7 mouse cellular contexts compared by ENCODE assay signal in the genomic region with DNA sequence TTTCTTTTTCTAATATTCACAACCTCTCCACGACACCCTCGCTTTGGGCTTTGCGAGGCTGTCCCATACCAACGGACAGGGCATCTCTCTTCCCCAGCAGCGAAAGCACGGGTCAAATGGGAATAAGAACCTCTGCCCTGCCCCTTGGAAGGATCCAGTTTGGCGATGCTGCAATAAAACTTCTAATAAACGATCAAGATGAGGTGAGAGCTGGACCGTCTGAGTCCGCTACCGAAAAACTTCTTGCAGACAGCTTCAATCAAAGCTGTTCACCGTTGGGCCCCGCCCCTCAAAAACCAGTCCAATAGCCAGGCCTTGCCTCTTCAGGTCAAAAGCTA. TPM values are rescaled to one million over a fixed set of nuclear protein-coding genes. Genes with fewer than 3 reads are reported as not detected.
DNase-seq lines count a peak whose midpoint lies in the region; ATAC-seq and TF ChIP-seq lines count a peak whose summit lies in the region.

No protein-coding gene starts in this region.

- H3K4me3 ChIP-seq in lung, postnatal 0 days (ENCODE audit: low read depth, low read length) = peak overlapping the region; percentile 74
- H3K4me3 ChIP-seq in forebrain, embryonic 11.5 days (ENCODE audit: low read depth, low read length) = peak overlapping the region; percentile 72
- peak overlapping the region; percentile 86 for H3K4me3 ChIP-seq in limb, embryonic 13.5 days
- peak overlapping the region; percentile 72 for H3K4me3 ChIP-seq in stomach, embryonic 14.5 days (ENCODE audit: low read depth, low read length)

- WGBS in lung, postnatal 0 days = under 1% methylated on average over 13 of the region's 13 CpGs
- WGBS in forebrain, embryonic 11.5 days = under 1% methylated on average over 13 of the region's 13 CpGs
- under 1% methylated on average over 13 of the region's 13 CpGs for WGBS in limb, embryonic 13.5 days
- under 1% methylated on average over 13 of the region's 13 CpGs for WGBS in stomach, embryonic 14.5 days

- no peaks in the 10 kb centered on the region for H3K27me3 ChIP-seq in lung, postnatal 0 days (replicated peaks; ENCODE audit: insufficient read depth, low read length)
- H3K27me3 ChIP-seq in forebrain, embryonic 11.5 days (ENCODE audit: control insufficient read depth, insufficient read depth, low read length) = no peaks in the 10 kb centered on the region
- H3K27me3 ChIP-seq in limb, embryonic 13.5 days = no peaks in the 10 kb centered on the region
- H3K27me3 ChIP-seq in stomach, embryonic 14.5 days (ENCODE audit: control insufficient read depth, insufficient read depth, low read length) = no peaks in the 10 kb centered on the region

- H3K36me3 ChIP-seq in lung, postnatal 0 days (ENCODE audit: insufficient read depth, low read length) = no peaks in the 10 kb centered on the region
- H3K36me3 ChIP-seq in forebrain, embryonic 11.5 days (ENCODE audit: control insufficient read depth, insufficient read depth, low read length) = no peaks in the 10 kb centered on the region
- peaks cover 13% of the 10 kb centered on the region for H3K36me3 ChIP-seq in limb, embryonic 13.5 days
- H3K36me3 ChIP-seq in stomach, embryonic 14.5 days (ENCODE audit: control insufficient read depth, insufficient read depth, low read length) = peaks cover 3% of the 10 kb centered on the region; the same call in 1 of the 2 replicates

- peak overlapping the region; percentile 16; the same call in 1 of the 2 replicates for H3K9ac ChIP-seq in lung, postnatal 0 days (replicated peaks; ENCODE audit: low read depth)
- H3K9ac ChIP-seq in forebrain, embryonic 11.5 days (ENCODE audit: low read length) = peak overlapping the region; percentile 63
- peak overlapping the region; percentile 72 for H3K9ac ChIP-seq in limb, embryonic 13.5 days
- peak overlapping the region; percentile 30; the same call in 1 of the 2 replicates for H3K9ac ChIP-seq in stomach, embryonic 14.5 days (replicated peaks; ENCODE audit: low read depth, low read length)

- no peak for TF ChIP-seq EP300 in lung, postnatal 0 days (IDR thresholded peaks at IDR 0.05)

- peak overlapping the region; percentile 63 for H3K4me2 ChIP-seq in lung, postnatal 0 days (replicated peaks; ENCODE audit: low read depth, low read length)
- H3K4me2 ChIP-seq in forebrain, embryonic 11.5 days (ENCODE audit: low read depth, low read length, severe bottlenecking) = peak overlapping the region; percentile 64
- peak overlapping the region; percentile 76 for H3K4me2 ChIP-seq in limb, embryonic 13.5 days (replicated peaks)
- H3K4me2 ChIP-seq in stomach, embryonic 14.5 days (replicated peaks; ENCODE audit: low read depth, low read length) = peak overlapping the region; percentile 68

- ATAC-seq in lung, postnatal 0 days = no peak
- ATAC-seq in forebrain, embryonic 11.5 days (replicated peaks; ENCODE audit: low FRiP score) = no peak
- ATAC-seq in limb, embryonic 13.5 days (ENCODE audit: low FRiP score, low read depth) = no peak
- no peak for ATAC-seq in stomach, embryonic 14.5 days (ENCODE audit: insufficient number of reproducible peaks, insufficient read depth, low FRiP score, low read depth)

- peak overlapping the region; percentile 51 for H3K27ac ChIP-seq in lung, postnatal 0 days (ENCODE audit: low read length)
- H3K27ac ChIP-seq in forebrain, embryonic 11.5 days (ENCODE audit: low read depth, low read length) = peak overlapping the region; percentile 80
- H3K27ac ChIP-seq in limb, embryonic 13.5 days = peak overlapping the region; percentile 84
- H3K27ac ChIP-seq in stomach, embryonic 14.5 days (ENCODE audit: low read length) = peak overlapping the region; percentile 92; the same call in 1 of the 2 replicates

- H3K9me3 ChIP-seq in lung, postnatal 0 days (ENCODE audit: low read length) = no peaks in the 10 kb centered on the region
- H3K9me3 ChIP-seq in forebrain, embryonic 11.5 days (ENCODE audit: control insufficient read depth, low read length) = no peaks in the 10 kb centered on the region
- H3K9me3 ChIP-seq in limb, embryonic 13.5 days = no peaks in the 10 kb centered on the region
- no peaks in the 10 kb centered on the region for H3K9me3 ChIP-seq in stomach, embryonic 14.5 days (ENCODE audit: control insufficient read depth, low read depth, low read length)

- no peak for TF ChIP-seq CTCF in lung, postnatal 0 days (IDR thresholded peaks at IDR 0.05)

- no peak for DNase-seq in lung, postnatal 0 days (ENCODE audit: low spot score)
- DNase-seq in lung, postnatal 10 days = no peak
- no peak for DNase-seq in forebrain, embryonic 11.5 days (ENCODE audit: low spot score)
- no peak for DNase-seq in cerebellum, adult 11-12 months
- DNase-seq in cerebellum, postnatal 4 days (ENCODE audit: low spot score in 2 of 2) = no peak

- H3K4me1 ChIP-seq in lung, postnatal 0 days (ENCODE audit: insufficient read depth, low read depth, low read length) = peaks cover 9% of the 10 kb centered on the region
- H3K4me1 ChIP-seq in forebrain, embryonic 11.5 days (replicated peaks; ENCODE audit: control insufficient read depth, insufficient read depth, low read length) = peaks cover 7% of the 10 kb centered on the region; the same call in 1 of the 2 replicates
- peaks cover 12% of the 10 kb centered on the region for H3K4me1 ChIP-seq in limb, embryonic 13.5 days
- peaks cover 2% of the 10 kb centered on the region; the same call in 1 of the 2 replicates for H3K4me1 ChIP-seq in stomach, embryonic 14.5 days (ENCODE audit: control insufficient read depth, insufficient read depth, low read length)

RNA-seq across cellular contexts. Expression of a gene that starts 0.8 kb away (rescaled TPM):
- 8.7 and 9.5 TPM in 2 replicates for polyA plus RNA-seq in lung, postnatal 0 days (2015; fragmentation: Nextera tagmentation; extraction: Ambion mirVana)
- polyA plus RNA-seq in forebrain, embryonic 11.5 days (2014; fragmentation: Nextera tagmentation; extraction: Ambion mirVana) = 24.5 and 25.8 TPM in 2 replicates
- 29.0 and 32.5 TPM in 2 replicates for polyA plus RNA-seq in limb, embryonic 13.5 days (2015; fragmentation: Nextera tagmentation; extraction: Ambion mirVana)
- polyA plus RNA-seq in stomach, embryonic 14.5 days (2014; fragmentation: Nextera tagmentation; extraction: Ambion mirVana) = 24.8 and 28.5 TPM in 2 replicates

RNA-seq across cellular contexts. Expression of a gene that starts 19.4 kb away (rescaled TPM):
- polyA plus RNA-seq in lung, postnatal 0 days (2015; fragmentation: Nextera tagmentation; extraction: Ambion mirVana) = 63.1 and 65.7 TPM in 2 replicates
- 43.8 and 46.8 TPM in 2 replicates for polyA plus RNA-seq in forebrain, embryonic 11.5 days (2014; fragmentation: Nextera tagmentation; extraction: Ambion mirVana)
- 47.3 and 50.0 TPM in 2 replicates for polyA plus RNA-seq in limb, embryonic 13.5 days (2015; fragmentation: Nextera tagmentation; extraction: Ambion mirVana)
- polyA plus RNA-seq in stomach, embryonic 14.5 days (2014; fragmentation: Nextera tagmentation; extraction: Ambion mirVana) = 45.1 and 48.9 TPM in 2 replicates

RNA-seq across cellular contexts. Expression of a gene that starts 38.4 kb away (rescaled TPM):
- polyA plus RNA-seq in lung, postnatal 0 days (2015; fragmentation: Nextera tagmentation; extraction: Ambion mirVana) = 14.6 and 19.2 TPM in 2 replicates
- 76.3 and 83.6 TPM in 2 replicates for polyA plus RNA-seq in forebrain, embryonic 11.5 days (2014; fragmentation: Nextera tagmentation; extraction: Ambion mirVana)
- 48.9 and 50.3 TPM in 2 replicates for polyA plus RNA-seq in limb, embryonic 13.5 days (2015; fragmentation: Nextera tagmentation; extraction: Ambion mirVana)
- 60.3 and 60.7 TPM in 2 replicates for polyA plus RNA-seq in stomach, embryonic 14.5 days (2014; fragmentation: Nextera tagmentation; extraction: Ambion mirVana)

RNA-seq across cellular contexts. Expression of a gene that starts 59.0 kb away (rescaled TPM):
- polyA plus RNA-seq in lung, postnatal 0 days (2015; fragmentation: Nextera tagmentation; extraction: Ambion mirVana) = 0.70 and 0.96 TPM in 2 replicates
- polyA plus RNA-seq in forebrain, embryonic 11.5 days (2014; fragmentation: Nextera tagmentation; extraction: Ambion mirVana) = 2.4 and 3.1 TPM in 2 replicates
- 1.6 and 2.2 TPM in 2 replicates for polyA plus RNA-seq in limb, embryonic 13.5 days (2015; fragmentation: Nextera tagmentation; extraction: Ambion mirVana)
- polyA plus RNA-seq in stomach, embryonic 14.5 days (2014; fragmentation: Nextera tagmentation; extraction: Ambion mirVana) = 2.7 and 3.6 TPM in 2 replicates

Comparison
In these comparisons a context has a peak if more than half of its experiments do, and no peak if none do; other contexts are left out.
1. H3K9ac ChIP-seq: peak in every context shown above with its lines; median percentile 72 in limb, embryonic 13.5 days; 63 in forebrain, embryonic 11.5 days; 30 in stomach, embryonic 14.5 days; 16 in lung, postnatal 0 days.